Mouse (Mus musculus) liver, embryonic 14.5 days (tissue): Measurements from ENCODE around the gene Pias1. TPM values are rescaled to one million over a fixed set of nuclear protein-coding genes. Genes with fewer than 3 reads are reported as not detected.

Experiments used
- ATAC-seq: fragments of 200-750 bp; cut with Nextera tagmentation; 2 replicates; pipeline ENCODE4 v1.8.0; 2017; ENCODE audit warnings: moderate number of reproducible peaks, mild to moderate bottlenecking, moderate library complexity; ENCODE audit not compliant: insufficient read depth
- DNase-seq, 3 experiments: peaks; one replicate each; pipeline ENCODE4 v3.0.0-alpha.2; 2012 to 2013; ENCODE audit warnings: low read depth in 3 of 3, low spot score in 3 of 3
- H3K27ac ChIP-seq: fragments of 300-500 bp; sonication (generic); 2 replicates; pipeline ENCODE4 v1.5.1; 2014; ENCODE audit warnings: moderate library complexity, mild to moderate bottlenecking, control low read depth, inconsistent platforms
- H3K27me3 ChIP-seq: fragments of 300-500 bp; sonication (generic); 2 replicates; pipeline ENCODE4 v1.6.1; 2014; ENCODE audit warnings: mild to moderate bottlenecking, low read length, moderate library complexity; ENCODE audit not compliant: control insufficient read depth, insufficient read depth
- H3K36me3 ChIP-seq: fragments of 300-500 bp; sonication (generic); replicated peaks from 2 replicates; pipeline ENCODE4 v1.6.1; 2014; ENCODE audit warnings: low read depth; ENCODE audit not compliant: control insufficient read depth, insufficient read depth
- H3K4me1 ChIP-seq, 2 experiments: fragments of 200-500 bp in 1 of 2; fragments of 300-500 bp in 1 of 2; sonication (generic) in 1 of 2; replicated peaks; 2 replicates each; pipeline ENCODE4 v1.6.1; 2012 to 2014; ENCODE audit warnings: antibody characterized with exemption in 1 of 2, inconsistent platforms in 1 of 2, low read length in 1 of 2; ENCODE audit not compliant: control insufficient read depth in 2 of 2, insufficient read depth in 2 of 2
- H3K4me2 ChIP-seq: fragments of 300-500 bp; sonication (generic); 2 replicates; pipeline ENCODE4 v1.6.1; 2014; ENCODE audit warnings: low read depth, mild to moderate bottlenecking, control low read depth, moderate library complexity
- H3K4me3 ChIP-seq, 2 experiments: fragments of 200-500 bp in 1 of 2; fragments of 300-500 bp in 1 of 2; sonication (generic) in 1 of 2; 2 replicates each; pipeline ENCODE4 v1.5.1; 2012 to 2014; ENCODE audit warnings: low read depth in 2 of 2, low read length in 2 of 2, mild to moderate bottlenecking in 2 of 2, control low read depth in 1 of 2, inconsistent platforms in 1 of 2, moderate library complexity in 1 of 2; ENCODE audit not compliant: insufficient read depth in 1 of 2
- H3K9ac ChIP-seq: fragments of 300-500 bp; sonication (generic); replicated peaks from 2 replicates; pipeline ENCODE4 v1.6.1; 2014; ENCODE audit warnings: mild to moderate bottlenecking, control low read depth, moderate library complexity
- H3K9me3 ChIP-seq: fragments of 300-500 bp; sonication (generic); 2 replicates; pipeline ENCODE4 v1.6.1; 2016; ENCODE audit warnings: low read length, mixed read lengths; ENCODE audit not compliant: control insufficient read depth
- CTCF ChIP-seq: IDR thresholded peaks from 2 replicates; pipeline ENCODE4 v1.5.1; 2016; ENCODE audit warnings: antibody characterized with exemption, low read depth, control low read depth
- EP300 ChIP-seq: IDR thresholded peaks from 2 replicates; pipeline ENCODE4 v1.6.1; 2016; ENCODE audit warnings: antibody characterized with exemption, low read depth
- WGBS: fragments of 180-500 bp; shearing (Covaris S2); extraction: QIAGEN DNeasy Blood & Tissue Kit; methylation state at CpG from one replicate; pipeline ENCODE4 v1.1.7; 2014; ENCODE audit not compliant: insufficient replicate concordance; 5-methylcytosine and 5-hydroxymethylcytosine counted together
- polyA plus RNA-seq, 2 experiments: library from polyadenylated mRNA; depleted of rRNA in 1 of 2; stranded (reverse) in 1 of 2; unstranded in 1 of 2; fragments of >200 nt; fragmentation: Nextera tagmentation in 1 of 2; extraction: Ambion mirVana in 1 of 2; gene quantifications; 2 replicates each; pipeline versions ENCODE4 v1.2.1 to v1.2.3; 2012 to 2014

The Pias1 gene
- polyA plus RNA-seq, 2 experiments: 9.5 to 22.0 TPM

GRCm38 (mm10) chr9:62848641-62849040, 139.1 kb downstream of the Pias1 start:
- DNase-seq (no peak), ATAC-seq (no peak)
- H3K4me2 ChIP-seq: no peak overlapping the region
- no peak overlapping the region for H3K27ac ChIP-seq
- 80% methylated on average over 3 of the region's 3 CpGs for WGBS
- H3K4me1 ChIP-seq: peaks cover 3 to 4% of the 10 kb centered on the region in 2 experiments
- H3K36me3 ChIP-seq: no peaks in the 10 kb centered on the region; the same call in 1 of the 2 replicates
- H3K27me3 ChIP-seq: no peaks in the 10 kb centered on the region
- H3K4me3 ChIP-seq: no peak overlapping the region
- TF ChIP-seq EP300 (no peak), CTCF (no peak)
- no peak overlapping the region for H3K9ac ChIP-seq
- no peaks in the 10 kb centered on the region for H3K9me3 ChIP-seq

- H3K27me3 ChIP-seq: no peaks in the 10 kb centered on the region
- no peak overlapping the region for H3K27ac ChIP-seq
- WGBS: 2% methylated on average over 3 of the region's 3 CpGs
- no peak overlapping the region for H3K9ac ChIP-seq
- ATAC-seq (peak; percentile 74), DNase-seq (peak; percentile 75 to 79 (median 76))
- H3K4me2 ChIP-seq: no peak overlapping the region
- H3K4me1 ChIP-seq: peaks cover 3 to 4% of the 10 kb centered on the region in 2 experiments
- TF ChIP-seq EP300 (no peak), CTCF (peak; percentile 100)
- H3K4me3 ChIP-seq: no peak overlapping the region
- H3K36me3 ChIP-seq: no peaks in the 10 kb centered on the region; the same call in 1 of the 2 replicates
- H3K9me3 ChIP-seq: no peaks in the 10 kb centered on the region
Measured at GRCm38 (mm10) chr9:62847694-62848093, 140.0 kb downstream of the Pias1 start.

- no peaks in the 10 kb centered on the region; the same call in 1 of the 2 replicates for H3K36me3 ChIP-seq
- 74% methylated on average over 5 of the region's 5 CpGs for WGBS
- H3K27me3 ChIP-seq: no peaks in the 10 kb centered on the region
- no peak overlapping the region for H3K27ac ChIP-seq
- H3K9me3 ChIP-seq: no peaks in the 10 kb centered on the region
- no peak overlapping the region for H3K4me2 ChIP-seq
- ATAC-seq (no peak), DNase-seq (no peak)
- H3K4me1 ChIP-seq: peaks cover 8 to 12% of the 10 kb centered on the region in 2 experiments
- no peak overlapping the region for H3K9ac ChIP-seq
- no peak overlapping the region for H3K4me3 ChIP-seq
- TF ChIP-seq CTCF: no peak
- TF ChIP-seq EP300: no peak
Measured at GRCm38 (mm10) chr9:62844461-62844860, 143.3 kb downstream of the Pias1 start.

- no peak for DNase-seq
- no peak overlapping the region for H3K9ac ChIP-seq
- no peaks in the 10 kb centered on the region for H3K36me3 ChIP-seq
- H3K27me3 ChIP-seq: no peaks in the 10 kb centered on the region
- H3K4me2 ChIP-seq: no peak overlapping the region
- 76% methylated on average over 10 of the region's 10 CpGs for WGBS
- TF ChIP-seq CTCF (no peak), EP300 (no peak)
- peaks cover 9 to 15% of the 10 kb centered on the region in 2 experiments for H3K4me1 ChIP-seq
- no peaks in the 10 kb centered on the region for H3K9me3 ChIP-seq
- H3K27ac ChIP-seq: no peak overlapping the region
- no peak for ATAC-seq
- H3K4me3 ChIP-seq: no peak overlapping the region
Measured at GRCm38 (mm10) chr9:62843356-62844024, 144.2 kb downstream of the Pias1 start.

GRCm38 (mm10) chr9:62839172-62839770, 148.5 kb downstream of the Pias1 start:
- Histone ChIP-seq H3K9ac (peak overlapping the region; percentile 77), H3K36me3 (no peaks in the 10 kb centered on the region), H3K27ac (peak overlapping the region; percentile 58), H3K4me2 (peak overlapping the region; percentile 67), H3K9me3 (no peaks in the 10 kb centered on the region), H3K27me3 (no peaks in the 10 kb centered on the region), H3K4me1 (peaks cover 10 to 17% of the 10 kb centered on the region in 2 experiments), H3K4me3 (peak overlapping the region; percentile 72 to 86)
- TF ChIP-seq EP300 (no peak), CTCF (no peak)
- ATAC-seq (peak; percentile 9; the same call in 1 of the 2 replicates), DNase-seq (no peak)
- WGBS: 10% methylated on average over 14 of the region's 14 CpGs
